Mouse (Mus musculus) midbrain, postnatal 0 days (tissue): ENCODE results near the gene Rdm1. TPM values are rescaled to one million over a fixed set of nuclear protein-coding genes. Genes with fewer than 3 reads are reported as not detected.
A peak's percentile ranks its signal among the peaks of the same experiment; 100 is the strongest.
"Not testable (repeated sequence)": the region's sequence is repeated elsewhere in the genome, so short reads cannot be mapped to it uniquely, and the experiment has no call there.

ENCODE experiments used
- ATAC-seq: fragments of 200-750 bp; cut with Nextera tagmentation; 2 replicates; pipeline ENCODE4 v1.8.0; 2017; ENCODE audit warnings: moderate number of reproducible peaks, mild to moderate bottlenecking, moderate TSS enrichment, moderate library complexity; ENCODE audit not compliant: low FRiP score
- DNase-seq: peaks from one replicate; pipeline ENCODE4 v3.0.0-alpha.2; 2015; ENCODE audit warnings: low spot score
- H3K27ac ChIP-seq: fragments of 300-500 bp; sonication (generic); 2 replicates; pipeline ENCODE4 v1.5.1; 2014; ENCODE audit warnings: low read depth, mild to moderate bottlenecking, low read length, mixed read lengths
- H3K27me3 ChIP-seq: fragments of 300-500 bp; sonication (generic); 2 replicates; pipeline ENCODE4 v1.6.1; 2014; ENCODE audit warnings: low read length, control low read depth, mixed read lengths; ENCODE audit not compliant: insufficient read depth
- H3K36me3 ChIP-seq: fragments of 300-500 bp; sonication (generic); 2 replicates; pipeline ENCODE4 v1.6.1; 2014; ENCODE audit warnings: low read length, control low read depth, mixed read lengths; ENCODE audit not compliant: insufficient read depth
- H3K4me1 ChIP-seq: fragments of 300-500 bp; sonication (generic); 2 replicates; pipeline ENCODE4 v1.6.1; 2014; ENCODE audit warnings: mild to moderate bottlenecking, control low read depth, antibody characterized with exemption, low read length, mixed read lengths; ENCODE audit not compliant: insufficient read depth
- H3K4me2 ChIP-seq: fragments of 300-500 bp; sonication (generic); 2 replicates; pipeline ENCODE4 v1.6.1; 2014; ENCODE audit warnings: low read depth, mild to moderate bottlenecking, low read length, mixed read lengths; ENCODE audit not compliant: poor library complexity, severe bottlenecking
- H3K4me3 ChIP-seq: fragments of 300-500 bp; sonication (generic); 2 replicates; pipeline ENCODE4 v1.5.1; 2014; ENCODE audit warnings: low read depth, mild to moderate bottlenecking, low read length, moderate library complexity
- H3K9ac ChIP-seq: fragments of 300-500 bp; sonication (generic); replicated peaks from 2 replicates; pipeline ENCODE4 v1.6.1; 2014; ENCODE audit warnings: mild to moderate bottlenecking, low read length, moderate library complexity, mixed read lengths; ENCODE audit not compliant: poor library complexity, severe bottlenecking
- H3K9me3 ChIP-seq: fragments of 300-500 bp; sonication (generic); 2 replicates; pipeline ENCODE4 v1.6.1; 2016; ENCODE audit warnings: low read length, control low read depth
- CTCF ChIP-seq: IDR thresholded peaks from 2 replicates; pipeline ENCODE4 v1.5.1; 2016; ENCODE audit warnings: antibody characterized with exemption, mild to moderate bottlenecking
- WGBS: fragments of 180-500 bp; shearing (Covaris S2); extraction: QIAGEN DNeasy Blood & Tissue Kit; methylation state at CpG from one replicate; pipeline ENCODE4 v1.1.7; 2014; 5-methylcytosine and 5-hydroxymethylcytosine counted together
- polyA plus RNA-seq: library from polyadenylated mRNA; unstranded; fragments of >200 nt; fragmentation: Nextera tagmentation; extraction: Ambion mirVana; gene quantifications from 2 replicates; pipeline ENCODE4 v1.2.1, GENCODE M21; 2015
- total RNA-seq: library from RNA; depleted of rRNA; stranded (reverse); fragments of >200 nt; gene quantifications from 2 replicates; pipeline ENCODE4 v1.2.3, GENCODE M21; 2014

Rdm1 gene
- total and polyA plus RNA-seq, 2 experiments from 2014 or later = 3.6 to 8.3 TPM

GRCm38 (mm10) chr11:101614116-101614515 lies 12.9 kb upstream of the Rdm1 start:
- Histone ChIP-seq H3K27ac (no peak overlapping the region), H3K9me3 (no peaks in the 10 kb centered on the region), H3K9ac (no peak overlapping the region), H3K4me2 (no peak overlapping the region), H3K4me1 (peaks cover 9% of the 10 kb centered on the region; the same call in 1 of the 2 replicates), H3K27me3 (no peaks in the 10 kb centered on the region), H3K36me3 (no peaks in the 10 kb centered on the region), H3K4me3 (no peak overlapping the region)
- WGBS = 23% methylated on average over 4 of the region's 4 CpGs
- no peak for TF ChIP-seq CTCF
- DNase-seq = no peak
- no peak for ATAC-seq

- no peaks in the 10 kb centered on the region for H3K36me3 ChIP-seq
- no peak for TF ChIP-seq CTCF
- DNase-seq = no peak
- H3K4me3 ChIP-seq = no peak overlapping the region
- no peaks in the 10 kb centered on the region for H3K9me3 ChIP-seq
- no peak for ATAC-seq
- H3K27ac ChIP-seq = no peak overlapping the region
- H3K4me2 ChIP-seq = no peak overlapping the region
- H3K4me1 ChIP-seq = peaks cover 9% of the 10 kb centered on the region; the same call in 1 of the 2 replicates
- H3K27me3 ChIP-seq = no peaks in the 10 kb centered on the region
- 84% methylated on average over 6 of the region's 6 CpGs for WGBS
- H3K9ac ChIP-seq = no peak overlapping the region
These were observed 11.6 kb upstream of the Rdm1 start for GRCm38 (mm10) chr11:101615380-101615779.

GRCm38 (mm10) chr11:101616104-101616503 lies 10.9 kb upstream of the Rdm1 start:
- ATAC-seq = no peak
- Histone ChIP-seq H3K9ac (no peak overlapping the region), H3K4me2 (no peak overlapping the region), H3K9me3 (no peaks in the 10 kb centered on the region), H3K27ac (no peak overlapping the region), H3K4me3 (no peak overlapping the region), H3K36me3 (no peaks in the 10 kb centered on the region), H3K27me3 (no peaks in the 10 kb centered on the region), H3K4me1 (peaks cover 9% of the 10 kb centered on the region; the same call in 1 of the 2 replicates)
- DNase-seq = no peak
- no peak for TF ChIP-seq CTCF
- WGBS = 93% methylated on average over 8 of the region's 8 CpGs

- Histone ChIP-seq H3K4me2 (peak overlapping the region; percentile 32), H3K4me3 (no peak overlapping the region), H3K9ac (no peak overlapping the region), H3K27ac (peak overlapping the region; percentile 62), H3K36me3 (no peaks in the 10 kb centered on the region), H3K4me1 (peaks cover 9% of the 10 kb centered on the region; the same call in 1 of the 2 replicates), H3K27me3 (no peaks in the 10 kb centered on the region), H3K9me3 (no peaks in the 10 kb centered on the region)
- 0 out of 2 replicates have a peak, but pooled peaks have one; percentile 7 for ATAC-seq
- TF ChIP-seq CTCF = peak; percentile 19; the same call in 1 of the 2 replicates
- DNase-seq = peak; percentile 27
- 18% methylated on average over 18 of the region's 18 CpGs for WGBS
These were observed 9.8 kb upstream of the Rdm1 start for GRCm38 (mm10) chr11:101616948-101617767.

GRCm38 (mm10) chr11:101617849-101618248 lies 9.1 kb upstream of the Rdm1 start:
- Histone ChIP-seq H3K9me3 (no peaks in the 10 kb centered on the region), H3K9ac (no peak overlapping the region), H3K36me3 (no peaks in the 10 kb centered on the region), H3K4me3 (no peak overlapping the region), H3K4me2 (peak overlapping the region; percentile 32), H3K27ac (peak overlapping the region; percentile 62), H3K4me1 (peaks cover 9% of the 10 kb centered on the region; the same call in 1 of the 2 replicates), H3K27me3 (no peaks in the 10 kb centered on the region)
- no peak for TF ChIP-seq CTCF
- DNase-seq (peak; percentile 85), ATAC-seq (peak; percentile 72)
- WGBS = 1% methylated on average over 8 of the region's 8 CpGs

GRCm38 (mm10) chr11:101618596-101618995 lies 8.4 kb upstream of the Rdm1 start:
- WGBS = 76% methylated on average over 3 of the region's 3 CpGs
- Histone ChIP-seq H3K27ac (0 out of 2 replicates have a peak overlapping the region, but pooled peaks have one; percentile 62), H3K9me3 (no peaks in the 10 kb centered on the region), H3K4me1 (peaks cover 9% of the 10 kb centered on the region; the same call in 1 of the 2 replicates), H3K4me3 (no peak overlapping the region), H3K4me2 (no peak overlapping the region; the same call in 1 of the 2 replicates), H3K27me3 (no peaks in the 10 kb centered on the region), H3K36me3 (no peaks in the 10 kb centered on the region), H3K9ac (no peak overlapping the region)
- ATAC-seq (no peak), DNase-seq (no peak)
- no peak for TF ChIP-seq CTCF

- not testable (repeated sequence) for H3K36me3 ChIP-seq, H3K4me3 ChIP-seq, H3K27me3 ChIP-seq, DNase-seq, H3K4me1 ChIP-seq, H3K4me2 ChIP-seq, H3K9ac ChIP-seq, H3K27ac ChIP-seq, ATAC-seq, H3K9me3 ChIP-seq
- 88% methylated on average over 10 of the region's 11 CpGs for WGBS
These were observed 6.9 kb upstream of the Rdm1 start for GRCm38 (mm10) chr11:101620022-101620655.
